Mouse (Mus musculus): ENCODE measurements around the gene Cct8l1. TPM values are rescaled to one million over a fixed set of nuclear protein-coding genes. Genes with fewer than 3 reads are reported as not detected.

The Cct8l1 gene
- polyA plus RNA-seq, 1 experiment from 2014 or later = 0.13 TPM

DNA sequence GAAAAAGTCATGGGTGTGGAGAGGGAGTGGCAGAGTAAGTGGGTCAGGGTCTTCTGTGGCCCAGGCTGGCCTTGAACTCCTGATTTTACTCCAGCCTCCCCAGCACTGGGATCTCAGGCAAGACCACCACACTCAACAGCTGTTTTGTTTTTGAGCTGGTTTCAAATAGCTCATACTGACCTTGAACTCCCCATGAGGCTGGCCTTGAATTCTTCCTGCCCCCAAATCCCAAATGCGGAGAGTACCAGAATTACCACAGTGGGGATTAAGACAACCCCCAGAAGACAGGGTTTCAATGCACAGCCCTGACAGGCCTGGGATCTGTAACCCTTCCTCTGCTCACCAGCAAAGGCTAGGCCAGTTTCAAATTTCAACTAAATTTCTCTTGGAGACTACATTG lies 12.1 kb downstream of the Cct8l1 start:
- Histone ChIP-seq H3K4me1 (ENCODE audit: control insufficient read depth, insufficient read depth, low read length) (peaks cover 3% of the 10 kb centered on the region; the same call in 1 of the 2 replicates), H3K27me3 (ENCODE audit: control insufficient read depth, insufficient read depth, low read depth, low read length) (no peaks in the 10 kb centered on the region), H3K9ac (ENCODE audit: low read depth, low read length) (no peak overlapping the region), H3K9me3 (replicated peaks; ENCODE audit: control insufficient read depth, low read length, poor library complexity, severe bottlenecking) (no peaks in the 10 kb centered on the region), H3K27ac (ENCODE audit: low read length) (no peak overlapping the region), H3K36me3 (ENCODE audit: control insufficient read depth, insufficient read depth, low read length) (no peaks in the 10 kb centered on the region), H3K4me3 (ENCODE audit: low read depth, low read length) (no peak overlapping the region), H3K4me2 (ENCODE audit: low read length) (no peak overlapping the region)
- WGBS = 59% methylated on average over 1 of the region's 1 CpGs
- ATAC-seq = no peak

DNA sequence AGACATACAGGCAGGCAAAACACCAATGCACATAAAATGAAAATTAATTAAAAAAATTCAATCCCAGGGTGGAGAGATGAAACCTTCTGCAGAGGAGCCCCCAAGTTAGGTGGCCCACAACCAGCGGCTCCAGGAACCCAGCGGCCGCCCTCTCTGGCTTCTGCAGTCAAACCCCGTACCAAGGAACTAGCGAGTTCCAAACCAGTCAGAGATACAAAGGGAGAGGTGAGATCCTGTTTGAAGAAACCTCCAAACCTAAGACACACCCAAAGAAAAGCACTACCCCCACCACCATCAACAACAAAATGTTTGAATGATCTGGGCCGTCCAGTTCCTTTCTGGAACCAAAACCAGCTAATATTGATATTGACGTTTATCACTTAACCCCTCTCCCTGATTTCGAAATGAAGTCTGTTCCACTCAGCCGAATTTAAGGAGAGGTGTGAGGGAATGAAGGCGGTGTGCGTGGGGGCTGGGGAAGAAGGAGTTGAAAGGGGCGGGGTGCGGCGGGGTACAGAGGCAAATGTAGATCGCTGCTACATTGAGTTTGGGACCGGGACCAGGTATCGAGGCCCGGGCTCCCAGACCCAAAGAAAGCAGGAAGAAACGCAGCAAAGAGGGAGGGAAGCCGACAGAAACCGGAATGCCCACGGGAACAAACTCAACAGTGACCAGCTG lies 13.1 kb downstream of the Cct8l1 start:
- ATAC-seq = peak; percentile 54
- H3K27ac ChIP-seq (ENCODE audit: low read length) = peak overlapping the region; percentile 95
- H3K4me3 ChIP-seq (ENCODE audit: low read depth, low read length) = peak overlapping the region; percentile 72
- 10% methylated on average over 22 of the region's 22 CpGs for WGBS
- H3K9ac ChIP-seq (ENCODE audit: low read depth, low read length) = peak overlapping the region; percentile 74
- peak overlapping the region; percentile 81 for H3K4me2 ChIP-seq (ENCODE audit: low read length)
- no peaks in the 10 kb centered on the region for H3K36me3 ChIP-seq (ENCODE audit: control insufficient read depth, insufficient read depth, low read length)
- H3K4me1 ChIP-seq (ENCODE audit: control insufficient read depth, insufficient read depth, low read length) = peaks cover 3% of the 10 kb centered on the region; the same call in 1 of the 2 replicates
- H3K27me3 ChIP-seq (ENCODE audit: control insufficient read depth, insufficient read depth, low read depth, low read length) = no peaks in the 10 kb centered on the region
- no peaks in the 10 kb centered on the region for H3K9me3 ChIP-seq (replicated peaks; ENCODE audit: control insufficient read depth, low read length, poor library complexity, severe bottlenecking)

- under 1% methylated on average over 84 of the region's 87 CpGs for WGBS
- Histone ChIP-seq H3K4me1 (ENCODE audit: control insufficient read depth, insufficient read depth, low read length) (peaks cover 3% of the 10 kb centered on the region; the same call in 1 of the 2 replicates), H3K4me2 (ENCODE audit: low read length) (peak overlapping the region; percentile 81), H3K27me3 (ENCODE audit: control insufficient read depth, insufficient read depth, low read depth, low read length) (no peaks in the 10 kb centered on the region), H3K4me3 (ENCODE audit: low read depth, low read length) (peak overlapping the region; percentile 72), H3K36me3 (ENCODE audit: control insufficient read depth, insufficient read depth, low read length) (no peaks in the 10 kb centered on the region), H3K27ac (ENCODE audit: low read length) (peak overlapping the region; percentile 95), H3K9ac (ENCODE audit: low read depth, low read length) (peak overlapping the region; percentile 79), H3K9me3 (replicated peaks; ENCODE audit: control insufficient read depth, low read length, poor library complexity, severe bottlenecking) (no peaks in the 10 kb centered on the region)
- peak; percentile 100 for ATAC-seq
Observed at GRCm38 (mm10) chr5:25529529-25530421, 13.9 kb downstream of the Cct8l1 start.

DNA sequence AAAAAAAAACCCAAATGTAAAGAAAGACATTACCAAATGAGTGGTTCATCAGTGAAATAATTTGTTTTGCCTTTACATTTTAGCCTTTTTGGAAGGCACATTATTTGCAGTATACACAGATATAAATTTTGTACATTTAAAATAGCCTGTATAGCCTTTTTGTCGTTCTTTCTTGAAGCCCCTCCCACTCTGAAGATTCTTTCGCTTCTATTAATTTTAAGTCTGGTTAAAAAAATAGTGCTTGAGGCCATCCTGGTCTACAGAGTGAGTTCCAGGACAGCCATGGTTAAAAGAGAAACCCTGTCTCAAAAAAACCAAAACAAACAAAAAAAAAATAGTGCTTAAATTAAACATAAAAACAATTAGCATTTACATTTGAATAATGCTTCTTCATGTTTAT lies 14.8 kb downstream of the Cct8l1 start:
- Histone ChIP-seq H3K27me3 (ENCODE audit: control insufficient read depth, insufficient read depth, low read depth, low read length) (no peaks in the 10 kb centered on the region), H3K27ac (ENCODE audit: low read length) (no peak overlapping the region), H3K4me2 (ENCODE audit: low read length) (peak overlapping the region; percentile 59), H3K4me3 (ENCODE audit: low read depth, low read length) (peak overlapping the region; percentile 72), H3K36me3 (ENCODE audit: control insufficient read depth, insufficient read depth, low read length) (no peaks in the 10 kb centered on the region), H3K9me3 (replicated peaks; ENCODE audit: control insufficient read depth, low read length, poor library complexity, severe bottlenecking) (no peaks in the 10 kb centered on the region), H3K4me1 (ENCODE audit: control insufficient read depth, insufficient read depth, low read length) (peaks cover 3% of the 10 kb centered on the region; the same call in 1 of the 2 replicates), H3K9ac (ENCODE audit: low read depth, low read length) (peak overlapping the region; percentile 79; the same call in 1 of the 2 replicates)
- no peak for ATAC-seq
- 14% methylated on average over 2 of the region's 2 CpGs for WGBS

GRCm38 (mm10) chr5:25532256-25533147 lies 16.6 kb downstream of the Cct8l1 start:
- 47% methylated on average over 17 of the region's 18 CpGs for WGBS
- Histone ChIP-seq H3K27ac (ENCODE audit: low read length) (no peak overlapping the region), H3K27me3 (ENCODE audit: control insufficient read depth, insufficient read depth, low read depth, low read length) (no peaks in the 10 kb centered on the region), H3K4me1 (ENCODE audit: control insufficient read depth, insufficient read depth, low read length) (peaks cover 3% of the 10 kb centered on the region; the same call in 1 of the 2 replicates), H3K4me2 (ENCODE audit: low read length) (no peak overlapping the region), H3K36me3 (ENCODE audit: control insufficient read depth, insufficient read depth, low read length) (no peaks in the 10 kb centered on the region), H3K9me3 (replicated peaks; ENCODE audit: control insufficient read depth, low read length, poor library complexity, severe bottlenecking) (no peaks in the 10 kb centered on the region), H3K9ac (ENCODE audit: low read depth, low read length) (no peak overlapping the region), H3K4me3 (ENCODE audit: low read depth, low read length) (no peak overlapping the region)
- no peak for ATAC-seq

GRCm38 (mm10) chr5:25533298-25533697 lies 17.4 kb downstream of the Cct8l1 start:
- H3K9ac ChIP-seq (ENCODE audit: low read depth, low read length) = no peak overlapping the region
- 91% methylated on average over 5 of the region's 5 CpGs for WGBS

DNA sequence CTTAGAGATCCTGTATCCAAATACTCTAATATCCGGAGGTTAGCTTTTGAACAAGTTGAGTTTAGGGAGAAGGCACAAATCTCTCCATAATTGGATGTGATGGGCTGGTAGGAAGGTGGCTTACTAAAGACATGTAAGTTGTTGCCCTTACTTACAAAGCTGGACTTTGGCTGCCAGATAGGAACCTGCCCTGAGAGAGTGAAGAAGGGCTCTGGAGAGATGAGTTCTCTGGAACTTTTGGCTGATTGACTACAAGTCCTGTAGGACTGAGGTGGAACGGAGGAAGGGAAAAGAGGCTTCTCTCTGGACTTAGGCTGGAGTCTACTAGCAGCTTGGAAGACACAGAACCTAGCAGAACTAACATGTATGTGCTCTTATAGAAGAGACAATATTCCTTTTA lies 19.7 kb downstream of the Cct8l1 start:
- Histone ChIP-seq H3K9me3 (replicated peaks; ENCODE audit: control insufficient read depth, low read length, poor library complexity, severe bottlenecking) (no peaks in the 10 kb centered on the region), H3K9ac (ENCODE audit: low read depth, low read length) (no peak overlapping the region), H3K27ac (ENCODE audit: low read length) (no peak overlapping the region), H3K4me3 (ENCODE audit: low read depth, low read length) (no peak overlapping the region), H3K4me1 (ENCODE audit: control insufficient read depth, insufficient read depth, low read length) (no peaks in the 10 kb centered on the region; the same call in 1 of the 2 replicates), H3K36me3 (ENCODE audit: control insufficient read depth, insufficient read depth, low read length) (no peaks in the 10 kb centered on the region), H3K4me2 (ENCODE audit: low read length) (no peak overlapping the region), H3K27me3 (ENCODE audit: control insufficient read depth, insufficient read depth, low read depth, low read length) (no peaks in the 10 kb centered on the region)
- WGBS = 84% methylated on average over 2 of the region's 2 CpGs
- no peak for ATAC-seq

More at GRCm38 (mm10) chr5:25533298-25533697, 17.4 kb downstream of the Cct8l1 start:
- Histone ChIP-seq H3K27ac (ENCODE audit: low read length) (no peak overlapping the region), H3K27me3 (ENCODE audit: control insufficient read depth, insufficient read depth, low read depth, low read length) (no peaks in the 10 kb centered on the region), H3K4me3 (ENCODE audit: low read depth, low read length) (no peak overlapping the region), H3K9me3 (replicated peaks; ENCODE audit: control insufficient read depth, low read length, poor library complexity, severe bottlenecking) (no peaks in the 10 kb centered on the region), H3K36me3 (ENCODE audit: control insufficient read depth, insufficient read depth, low read length) (no peaks in the 10 kb centered on the region), H3K4me1 (ENCODE audit: control insufficient read depth, insufficient read depth, low read length) (peaks cover 3% of the 10 kb centered on the region; the same call in 1 of the 2 replicates), H3K4me2 (ENCODE audit: low read length) (no peak overlapping the region)
- no peak for ATAC-seq

DNA sequence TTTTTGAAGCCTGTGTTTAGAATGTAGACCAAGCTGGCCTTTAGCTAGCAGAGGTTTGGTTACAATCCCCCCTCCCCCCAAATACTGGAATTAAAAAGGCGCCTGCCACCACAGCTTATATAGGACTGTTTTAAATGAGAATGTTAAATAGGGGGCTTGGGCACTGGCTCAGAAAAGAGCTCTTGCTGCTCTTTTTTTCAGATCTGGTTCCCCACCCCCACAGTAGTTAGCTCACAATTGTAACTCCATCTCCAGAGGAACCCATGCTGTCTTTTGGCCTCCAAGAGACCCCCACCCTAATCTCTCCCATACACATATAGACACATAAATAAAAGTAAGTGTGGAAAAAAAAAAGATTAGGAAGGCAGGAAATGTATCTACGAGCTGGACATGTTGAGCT lies 20.6 kb downstream of the Cct8l1 start:
- ATAC-seq = no peak
- no peaks in the 10 kb centered on the region; the same call in 1 of the 2 replicates for H3K4me1 ChIP-seq (ENCODE audit: control insufficient read depth, insufficient read depth, low read length)
- no peak overlapping the region for H3K4me3 ChIP-seq (ENCODE audit: low read depth, low read length)
- H3K27ac ChIP-seq (ENCODE audit: low read length) = no peak overlapping the region
- no peak overlapping the region for H3K4me2 ChIP-seq (ENCODE audit: low read length)
- H3K27me3 ChIP-seq (ENCODE audit: control insufficient read depth, insufficient read depth, low read depth, low read length) = no peaks in the 10 kb centered on the region
- 45% methylated on average over 2 of the region's 2 CpGs for WGBS
- H3K9me3 ChIP-seq (replicated peaks; ENCODE audit: control insufficient read depth, low read length, poor library complexity, severe bottlenecking) = no peaks in the 10 kb centered on the region
- no peak overlapping the region for H3K9ac ChIP-seq (ENCODE audit: low read depth, low read length)
- H3K36me3 ChIP-seq (ENCODE audit: control insufficient read depth, insufficient read depth, low read length) = no peaks in the 10 kb centered on the region

Data from midbrain, embryonic 16.5 days (tissue).